Mouse (Mus musculus) adrenal gland, postnatal 4 days (tissue): Measurements from ENCODE around the gene Wdr27. TPM values are rescaled to one million over a fixed set of nuclear protein-coding genes. Genes with fewer than 3 reads are reported as not detected.
"Not testable (repeated sequence)": the region's sequence is repeated elsewhere in the genome, so short reads cannot be mapped to it uniquely, and the experiment has no call there.

Source experiments
- DNase-seq, 2 experiments: peaks; one replicate each; pipeline ENCODE4 v3.0.0; 2021 to 2022; ENCODE audit warnings: low spot score in 2 of 2, mixed read lengths in 2 of 2
- total RNA-seq, 2 experiments: library from RNA; stranded (reverse); gene quantifications; 2 replicates each; pipeline ENCODE4 v1.2.3; 2021

Gene Wdr27
- total RNA-seq, 2 experiments from 2014 or later: 7.2 to 9.2 TPM

DNA sequence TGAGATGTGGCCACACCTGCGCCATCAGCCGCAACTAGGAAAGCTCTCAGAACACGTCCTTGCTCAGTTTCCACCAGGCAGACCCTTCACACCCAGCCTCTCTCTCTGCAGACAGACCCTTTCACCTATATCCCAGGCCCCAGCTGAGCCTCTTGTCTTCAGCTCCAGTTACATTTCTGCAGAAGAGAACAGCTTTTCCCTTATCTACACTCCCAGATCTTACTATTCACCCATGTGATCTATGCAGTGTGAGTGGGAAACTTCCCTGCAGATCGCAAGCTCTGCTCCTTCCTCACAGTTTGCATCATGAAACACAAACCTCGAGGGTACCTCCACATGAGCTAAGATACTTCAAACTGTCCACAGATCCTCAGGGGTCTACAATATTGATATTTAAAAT lies 11.5 kb downstream of the Wdr27 start:
- no peak for DNase-seq

DNA sequence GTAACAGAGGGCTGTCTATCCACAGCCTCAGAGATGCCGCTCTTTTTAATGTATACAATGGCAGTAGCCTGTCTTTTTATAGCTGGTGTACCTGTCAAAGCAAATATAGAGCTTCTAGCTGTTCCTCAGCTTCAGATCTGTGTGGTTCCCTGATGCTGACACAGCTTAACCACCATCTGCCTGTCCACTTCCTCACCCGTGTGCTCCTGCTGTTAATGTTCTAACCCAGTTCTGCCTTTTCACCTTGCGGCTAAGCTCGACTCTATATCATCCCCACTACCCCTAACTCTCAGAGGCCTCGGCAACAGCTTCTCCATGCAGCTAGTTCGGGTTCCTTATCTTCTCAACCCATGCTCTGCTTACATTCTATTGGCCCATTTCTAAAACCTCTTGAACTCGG lies 12.3 kb downstream of the Wdr27 start:
- no peak for DNase-seq

DNA sequence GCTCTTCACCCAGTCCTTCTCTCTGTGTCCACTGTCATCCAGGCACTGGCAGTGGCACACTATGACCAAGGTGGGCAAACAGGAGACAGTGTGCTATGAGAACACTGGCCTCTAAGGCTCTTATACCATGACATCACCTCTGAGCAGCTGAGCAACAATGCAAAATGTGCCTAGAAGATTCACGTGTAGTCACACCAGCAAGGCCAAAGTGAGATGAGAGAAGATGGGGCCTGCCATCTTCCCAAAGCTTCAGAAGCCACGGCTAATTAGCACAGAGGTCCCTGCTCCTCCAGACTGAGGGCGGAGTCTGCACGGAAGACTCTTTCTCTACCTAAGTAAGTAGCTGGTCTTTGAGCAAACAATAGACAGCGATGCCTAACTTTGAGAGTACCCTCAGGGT lies 14.3 kb downstream of the Wdr27 start:
- DNase-seq: no peak

DNA sequence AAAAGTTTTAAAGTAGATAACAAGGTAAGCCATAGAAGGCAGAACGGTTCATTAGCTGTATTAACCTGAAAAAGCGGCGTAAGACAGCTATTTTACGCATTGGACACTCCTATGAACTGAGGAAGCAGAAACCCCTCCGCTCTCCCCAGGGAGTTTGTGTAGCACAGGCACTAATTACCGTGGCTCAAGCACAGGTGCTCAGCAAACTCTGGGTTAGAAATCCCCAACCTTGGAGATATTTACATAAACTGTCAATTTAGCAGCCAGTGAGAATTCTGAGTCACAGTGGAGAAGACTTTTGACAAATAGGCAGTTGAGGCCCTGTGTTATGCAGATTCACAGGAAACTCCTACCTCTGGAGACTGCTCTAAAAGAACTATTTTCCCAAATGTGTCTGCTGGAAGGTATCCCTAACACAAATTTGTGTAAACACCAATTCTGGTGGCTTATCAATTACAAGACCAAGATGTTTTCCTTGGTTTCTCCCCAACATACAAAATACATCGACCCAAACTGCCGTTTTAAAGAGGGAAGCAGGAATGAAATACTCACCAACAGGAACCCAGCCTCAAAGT lies 15.2 kb downstream of the Wdr27 start:
- DNase-seq: no peak

DNA sequence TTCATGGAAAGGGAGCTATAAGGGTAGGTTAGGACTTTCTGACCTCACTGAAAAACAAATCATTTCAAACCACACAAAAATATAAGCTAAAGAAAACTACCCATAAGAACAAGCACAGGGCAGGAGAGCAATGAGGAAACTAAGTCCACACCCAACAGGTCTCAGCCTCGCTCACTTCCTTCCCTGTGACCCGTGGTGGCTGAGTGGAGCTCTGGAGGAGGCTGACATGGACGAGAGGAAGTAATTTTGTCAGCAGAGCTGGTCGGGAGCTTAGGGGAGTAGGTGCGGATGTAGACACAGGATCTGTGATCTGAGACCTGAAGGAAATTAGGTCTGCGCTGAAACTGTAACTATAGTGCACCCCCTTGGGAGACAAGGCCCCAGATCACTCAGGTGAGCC lies 21.4 kb downstream of the Wdr27 start:
- no peak for DNase-seq

DNA sequence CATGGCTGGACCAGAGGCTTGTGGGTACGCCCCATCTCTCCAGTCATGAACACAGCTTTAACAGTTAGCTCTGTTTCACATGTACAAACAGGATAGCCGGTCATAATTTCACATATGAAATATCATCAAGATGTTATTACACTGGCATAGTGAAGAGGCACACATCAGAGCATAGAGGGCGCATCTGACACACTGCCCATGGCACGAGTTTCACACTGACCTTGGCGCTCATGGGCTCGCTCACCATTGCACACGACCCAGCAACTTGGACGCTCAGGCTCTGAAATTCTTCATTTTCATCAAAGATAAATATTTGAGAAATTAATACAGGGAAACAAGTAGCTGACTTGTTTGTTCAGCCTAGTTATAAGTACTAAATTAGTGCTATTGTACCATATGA lies 25.1 kb downstream of the Wdr27 start:
- no peak for DNase-seq

DNA sequence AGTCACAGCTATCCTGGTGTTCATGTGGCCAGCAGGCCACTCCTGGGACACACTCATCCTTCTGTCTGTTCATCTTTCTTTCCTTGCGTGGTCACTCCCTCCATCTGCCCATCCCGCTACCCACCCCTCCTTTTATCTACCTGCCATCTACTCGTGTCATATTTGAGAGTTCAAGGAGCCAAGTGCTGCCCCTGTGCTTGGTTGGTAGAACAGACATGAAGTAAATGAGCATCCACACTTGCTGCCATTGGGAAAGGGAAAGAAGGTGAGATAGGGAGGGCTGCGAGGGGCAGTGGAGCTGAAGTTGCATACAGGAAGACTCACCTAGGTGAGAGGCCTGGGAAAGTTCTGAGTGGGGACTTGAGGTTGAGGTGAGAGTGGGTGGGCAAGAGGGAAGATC lies 28.6 kb downstream of the Wdr27 start:
- no peak for DNase-seq

DNA sequence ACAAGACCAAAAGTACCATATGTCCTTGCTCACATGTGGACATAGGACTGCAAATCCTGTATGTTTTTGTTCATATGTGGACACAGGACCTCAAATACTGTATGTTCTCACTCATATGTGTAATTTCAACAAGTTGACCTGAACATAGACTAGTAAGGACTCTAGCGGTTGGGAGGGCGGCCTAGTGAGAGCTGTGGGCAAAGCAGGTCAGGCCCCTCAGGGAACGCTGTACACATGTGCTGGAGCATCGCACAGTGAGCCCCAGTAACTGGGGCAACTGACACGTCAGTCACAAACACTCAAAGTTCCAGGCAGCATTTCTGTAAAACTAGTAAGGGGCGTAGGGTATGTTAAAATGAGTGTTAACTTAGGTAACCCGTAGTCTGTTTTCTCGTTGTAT lies 30.0 kb downstream of the Wdr27 start:
- no peak for DNase-seq

DNA sequence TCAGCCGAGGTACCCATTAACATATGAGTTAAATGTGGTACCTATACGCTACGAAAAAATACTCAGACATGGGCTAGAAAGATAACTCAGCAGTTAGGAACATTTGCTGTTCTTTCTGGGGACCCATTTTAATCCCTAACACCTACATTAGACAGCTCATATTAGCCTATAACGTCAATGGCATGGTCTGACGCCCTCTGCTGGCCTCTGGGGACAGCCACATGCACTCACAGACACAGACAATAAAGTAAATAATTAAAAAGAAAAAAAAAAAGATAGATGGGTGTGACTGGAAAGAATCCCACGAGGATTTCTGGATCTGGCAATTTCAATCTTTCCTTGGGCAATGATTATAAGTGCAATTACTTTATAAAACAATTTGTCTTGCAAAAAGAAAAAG lies 30.5 kb downstream of the Wdr27 start:
- no peak for DNase-seq

DNA sequence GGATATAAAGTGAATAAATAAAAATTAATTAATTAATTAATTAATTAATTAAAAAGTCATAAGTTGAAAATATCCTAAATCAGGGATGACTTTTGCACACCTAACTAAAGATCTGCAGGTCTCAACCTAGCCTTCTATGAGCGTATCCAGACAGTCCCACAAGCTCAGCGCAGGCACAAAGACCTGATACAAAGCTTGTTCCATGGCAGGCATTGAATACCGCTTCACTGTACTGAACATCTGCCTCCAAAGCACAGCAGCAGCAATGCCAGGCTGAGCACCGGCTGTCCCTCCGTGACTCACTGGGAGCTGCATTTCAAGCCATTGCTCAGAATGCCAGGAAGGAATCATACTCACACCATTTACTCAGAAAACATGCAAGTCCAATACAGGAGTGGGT lies 32.2 kb downstream of the Wdr27 start:
- DNase-seq: no peak

DNA sequence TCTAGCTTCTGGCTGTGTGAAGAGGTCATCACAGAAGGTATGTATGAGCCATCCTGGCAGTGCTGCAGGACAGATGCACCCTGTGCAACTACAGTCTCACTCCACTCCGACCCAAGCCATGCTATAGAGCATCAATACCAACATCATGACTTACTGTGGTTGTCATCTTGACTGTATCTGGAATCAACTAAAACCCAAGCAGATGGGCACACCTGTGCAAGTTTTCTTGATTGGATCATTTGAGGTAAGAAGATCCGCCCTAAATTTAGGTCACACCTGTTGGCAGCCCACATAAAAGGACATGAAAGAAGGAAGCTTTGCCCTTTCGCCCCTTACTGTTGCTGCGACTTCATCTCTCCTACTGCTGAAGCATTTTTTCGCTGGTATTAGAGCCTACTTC lies 33.6 kb downstream of the Wdr27 start:
- DNase-seq: no peak

DNA sequence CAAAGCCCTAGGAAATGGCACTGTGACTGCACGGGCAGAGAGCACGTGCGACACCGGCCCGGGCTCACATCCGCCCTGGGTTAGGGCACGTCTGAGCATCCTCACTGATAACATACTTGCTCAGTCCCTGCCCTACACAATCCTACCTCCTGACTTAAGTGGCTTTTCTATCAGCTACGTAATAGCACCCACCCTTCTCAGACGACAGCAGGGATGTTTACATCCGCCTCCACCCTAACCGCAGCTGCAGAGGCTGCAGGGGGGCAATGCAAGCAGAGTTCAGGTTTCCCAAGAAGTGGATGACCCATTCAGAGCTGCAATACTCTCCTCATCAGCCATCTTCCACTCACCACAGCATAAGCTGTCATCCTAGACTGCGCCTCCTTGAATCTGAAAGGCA lies 35.8 kb downstream of the Wdr27 start:
- no peak for DNase-seq

DNA sequence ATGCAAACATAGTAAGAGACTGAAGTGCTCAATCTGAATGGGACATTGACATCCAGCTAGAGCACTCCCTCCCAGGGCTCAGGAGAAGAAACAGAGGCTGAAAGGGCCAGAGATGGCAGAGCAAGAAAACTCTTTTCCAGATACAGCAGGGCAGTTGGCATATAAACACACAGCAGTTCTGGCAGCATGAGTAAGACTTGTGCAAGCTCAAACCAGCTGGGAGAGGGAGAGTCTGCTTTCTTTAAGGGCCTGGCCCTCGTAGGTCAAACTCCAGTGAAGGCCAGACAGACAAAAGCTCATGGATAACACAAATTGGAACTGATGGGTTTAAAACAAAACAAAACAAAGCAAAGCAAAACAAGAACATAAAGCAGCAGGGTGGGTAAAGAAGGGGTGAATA lies 36.3 kb downstream of the Wdr27 start:
- no peak for DNase-seq

DNA sequence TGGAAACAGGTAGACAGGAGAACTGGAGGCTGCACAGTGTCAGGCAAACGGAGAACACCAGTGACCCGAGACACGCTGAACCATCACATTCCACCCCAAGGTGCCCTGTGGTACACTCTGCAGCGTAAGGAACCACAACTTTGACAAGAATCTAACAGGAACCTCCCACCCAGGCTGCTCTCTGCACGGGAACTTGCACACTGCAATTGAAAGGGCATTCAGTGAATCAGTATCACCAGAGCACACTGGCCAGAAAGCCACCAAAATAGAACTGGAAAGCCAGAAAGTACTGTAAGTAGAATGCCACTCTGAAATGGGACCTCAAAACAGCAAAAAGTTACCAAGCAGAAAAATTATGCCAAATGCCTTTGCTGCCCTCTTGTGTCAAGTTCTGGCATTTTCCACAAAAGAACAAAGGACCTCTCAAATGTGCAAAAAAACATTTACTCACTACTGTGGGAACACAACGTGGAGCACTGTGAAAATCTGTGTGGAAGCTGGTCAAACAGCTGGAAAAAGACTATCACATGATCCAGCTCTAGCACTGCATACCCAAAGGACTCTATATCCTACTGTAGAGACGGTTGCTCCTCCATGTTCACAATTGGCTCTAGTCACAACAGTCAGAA lies 38.2 kb downstream of the Wdr27 start:
- peak in 1 of 2 experiments; percentile 30 for DNase-seq

DNA sequence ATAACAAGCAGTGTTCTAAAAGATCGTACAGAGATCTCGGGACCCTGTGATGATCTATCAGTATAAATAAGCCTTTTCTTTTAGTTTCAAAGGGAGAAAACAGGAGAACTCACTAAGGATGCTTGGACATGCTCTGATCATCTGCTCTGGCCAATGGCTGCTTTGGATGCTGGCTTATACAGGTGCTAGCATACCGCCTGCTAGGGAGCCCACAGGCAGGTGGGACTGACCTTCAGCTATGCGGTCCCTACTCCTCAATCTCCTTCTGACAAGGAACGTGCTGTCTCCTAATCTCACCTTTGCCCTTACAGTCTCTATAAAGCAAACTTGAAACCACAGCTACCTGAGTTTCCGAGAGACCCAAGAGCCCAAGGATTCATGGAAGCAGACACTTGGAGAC lies 38.8 kb downstream of the Wdr27 start:
- no peak for DNase-seq

DNA sequence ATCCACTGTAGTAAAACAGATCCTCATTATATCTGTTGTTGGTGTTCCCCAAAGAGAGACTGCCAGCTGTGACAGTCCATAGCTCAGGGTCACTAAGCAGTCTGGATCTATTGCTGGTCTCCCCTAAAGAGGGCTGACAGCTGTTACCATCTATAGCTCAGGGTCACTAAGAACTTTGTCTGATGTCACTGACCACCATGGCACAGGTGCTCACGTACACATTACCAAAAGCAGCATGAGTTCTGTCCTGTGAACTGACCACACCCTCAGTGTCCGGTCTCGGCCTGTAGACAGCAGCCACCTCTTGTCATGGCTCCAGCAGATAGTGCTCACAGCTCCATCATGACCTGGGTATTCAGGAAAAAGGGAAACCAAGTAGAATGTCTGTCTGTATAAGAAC lies 39.7 kb downstream of the Wdr27 start:
- DNase-seq: no peak

DNA sequence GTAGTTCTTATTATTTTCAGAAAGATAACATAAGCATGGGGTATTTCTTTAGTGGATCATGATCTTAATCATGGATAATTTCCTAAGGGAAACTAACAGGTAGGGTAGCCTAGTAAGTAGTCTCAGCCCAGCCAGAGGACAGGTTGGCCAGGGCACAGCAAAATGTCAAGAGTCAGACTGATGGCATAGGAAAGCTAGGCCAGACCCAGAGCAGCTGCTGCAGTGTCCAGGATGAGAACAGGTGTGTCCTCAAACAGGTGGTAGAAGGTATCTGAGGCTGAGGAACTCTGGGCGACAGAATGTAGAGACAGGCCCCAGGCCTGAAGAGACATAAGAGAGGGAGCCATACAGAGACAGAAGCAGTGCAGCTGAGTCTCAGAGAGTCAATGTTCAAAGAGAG lies 44.0 kb downstream of the Wdr27 start:
- DNase-seq: no peak

DNA sequence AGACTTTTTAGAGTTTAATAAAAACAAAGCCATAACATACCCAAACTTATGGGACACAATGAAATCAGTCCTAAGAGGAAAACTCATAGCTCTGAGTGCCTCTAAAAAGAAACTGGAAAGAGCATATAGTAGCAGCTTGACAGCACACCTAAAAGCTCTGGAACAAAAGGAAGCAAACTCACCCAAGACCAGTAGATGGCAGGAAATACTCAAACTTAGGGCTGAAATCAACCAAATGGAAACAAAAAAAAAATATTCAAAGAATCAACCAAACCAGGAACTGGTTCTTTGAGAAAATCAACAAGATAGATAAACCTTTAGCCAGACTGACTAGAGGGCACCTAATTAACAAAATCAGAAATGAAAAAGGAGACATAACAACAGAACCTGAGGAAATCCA lies 47.9 kb downstream of the Wdr27 start:
- DNase-seq: not testable (repeated sequence)

DNA sequence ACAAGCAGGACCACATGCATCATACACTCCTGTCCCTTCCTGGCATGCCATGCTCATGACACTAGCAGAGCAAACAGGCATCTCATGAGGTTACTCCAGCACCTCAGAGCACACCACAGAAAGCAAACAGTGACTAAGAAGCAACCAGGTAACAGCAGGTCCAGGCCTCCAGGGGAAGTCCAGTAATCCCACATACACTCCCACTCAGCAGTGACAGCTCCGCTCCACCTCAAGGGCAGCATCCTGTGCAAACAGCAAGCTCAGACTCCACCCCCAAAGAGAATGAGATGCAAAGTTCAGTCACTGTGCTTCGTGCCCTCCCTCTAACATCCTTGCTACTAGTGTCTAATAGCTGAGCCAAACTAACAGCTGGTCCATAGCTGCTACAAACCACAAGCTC lies 56.0 kb downstream of the Wdr27 start:
- no peak for DNase-seq

DNA sequence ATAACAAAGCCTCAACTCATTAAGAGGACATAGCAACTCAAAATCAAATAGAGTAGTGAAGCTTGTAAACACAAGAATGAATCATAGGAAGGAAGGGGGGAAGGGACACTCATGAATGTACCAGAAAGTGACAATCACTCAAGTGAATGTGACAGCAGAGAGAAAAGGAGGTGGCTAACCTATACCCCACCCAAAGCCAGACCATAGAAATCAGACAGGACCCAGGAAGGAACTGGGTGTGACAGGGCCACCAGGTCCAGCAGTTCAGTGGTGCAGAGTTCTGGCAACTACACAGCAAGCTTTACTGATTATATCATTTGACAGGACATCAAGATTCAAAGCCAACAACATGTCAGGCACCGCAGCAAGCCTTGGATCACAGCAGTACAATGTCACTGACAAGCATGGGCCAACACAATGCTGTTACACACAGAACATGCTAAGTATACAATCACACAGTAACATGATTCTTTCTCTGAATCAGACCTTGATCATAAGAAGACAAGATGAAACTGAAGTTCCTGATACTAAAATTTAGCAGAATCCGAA lies 68.2 kb downstream of the Wdr27 start:
- DNase-seq: no peak

DNA sequence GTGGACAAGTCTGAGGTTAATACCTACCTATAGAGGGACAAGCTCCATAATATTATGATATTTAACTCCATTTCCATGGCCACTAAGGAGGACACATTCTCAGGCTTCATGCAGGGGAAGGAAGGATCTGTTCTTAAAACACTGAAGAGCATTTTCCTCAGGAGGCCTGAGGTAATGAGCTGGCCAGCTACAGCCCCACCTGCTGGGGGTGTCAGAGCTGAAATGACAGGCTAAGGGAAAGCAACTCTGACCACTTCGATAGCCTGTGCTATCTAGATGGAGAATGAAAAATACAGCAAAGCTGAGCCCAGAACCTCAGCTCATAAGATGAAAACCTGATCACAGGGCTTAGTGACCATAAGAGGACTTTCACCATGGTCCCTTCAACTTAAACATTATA lies 82.7 kb downstream of the Wdr27 start:
- DNase-seq: no peak

DNA sequence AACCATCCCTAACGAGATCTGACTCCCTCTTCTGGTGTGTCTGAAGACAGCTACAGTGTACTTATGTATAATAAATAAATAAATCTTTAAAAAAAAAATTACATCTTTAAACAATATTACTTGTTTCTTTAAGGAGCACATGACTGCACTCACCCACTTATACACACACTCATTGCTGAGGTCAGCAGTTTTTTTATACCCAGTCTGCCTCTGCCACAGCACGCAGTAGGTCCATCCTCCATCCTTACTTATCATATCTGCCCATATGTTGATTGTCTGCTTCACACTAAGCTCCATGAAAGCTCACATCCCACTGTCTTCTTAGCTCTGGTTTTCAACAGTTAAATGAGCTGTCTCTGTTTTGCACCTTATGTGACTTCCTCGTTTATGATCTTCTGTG lies 95.2 kb downstream of the Wdr27 start:
- no peak for DNase-seq

DNA sequence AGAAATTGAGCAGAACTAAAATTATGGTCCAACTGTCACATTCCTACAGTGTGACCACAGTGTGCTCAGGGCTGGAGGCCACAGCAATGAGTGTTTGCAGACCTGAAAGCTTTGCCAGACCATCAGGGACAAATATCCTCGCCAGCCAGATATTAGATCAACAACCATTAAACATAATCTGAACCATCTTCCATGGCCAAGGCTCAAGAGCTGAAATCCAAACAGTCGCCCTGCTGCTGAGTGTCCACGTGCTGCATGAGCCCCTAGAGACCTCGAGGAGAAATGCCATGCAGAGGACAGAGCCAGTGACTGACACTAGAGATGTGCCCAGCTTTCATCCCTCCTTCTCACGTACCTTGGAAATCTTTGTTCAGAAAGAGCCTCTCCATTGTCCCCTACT lies 96.1 kb downstream of the Wdr27 start:
- no peak for DNase-seq
